Comparison of ENCODE assay signal across 9 mouse cellular contexts in genomic region chr10:105572301-105572700, GRCm38 (mm10). TPM values are rescaled to one million over a fixed set of nuclear protein-coding genes. Genes with fewer than 3 reads are reported as not detected.
A peak's percentile ranks its signal among the peaks of the same experiment; 100 is the strongest.
DNase-seq lines count a peak whose midpoint lies in the region; ATAC-seq lines count a peak whose summit lies in the region.
"Had no signal": no experiment of that assay in that cellular context is flagged by ENCODE, and none has a peak within 500 bp of the region (broad histone marks: within the 10 kb centered on the region; RNA-seq: fewer than 3 reads in every experiment).

No protein-coding gene starts in this region.

- no peak overlapping the region for H3K27ac ChIP-seq in kidney, embryonic 14.5 days (ENCODE audit: low read depth, low read length)
- no peak overlapping the region for H3K27ac ChIP-seq in forebrain, embryonic 10.5 days
- H3K27ac ChIP-seq in intestine, embryonic 16.5 days (ENCODE audit: low read length) = no peak overlapping the region
- H3K27ac ChIP-seq in neural tube, embryonic 12.5 days = no peak overlapping the region

- H3K4me2 ChIP-seq in kidney, embryonic 14.5 days (replicated peaks; ENCODE audit: low read depth, low read length) = peak overlapping the region; percentile 85
- peak overlapping the region; percentile 93 for H3K4me2 ChIP-seq in intestine, embryonic 16.5 days (ENCODE audit: low read depth, low read length)
- H3K4me2 ChIP-seq in neural tube, embryonic 12.5 days (replicated peaks) = peak overlapping the region; percentile 92

- H3K4me1 ChIP-seq in kidney, embryonic 14.5 days (ENCODE audit: control insufficient read depth, insufficient read depth, low read length) = peaks cover 12% of the 10 kb centered on the region
- H3K4me1 ChIP-seq in forebrain, embryonic 10.5 days = peaks cover 29% of the 10 kb centered on the region
- no peaks in the 10 kb centered on the region for H3K4me1 ChIP-seq in intestine, embryonic 16.5 days (ENCODE audit: control insufficient read depth, insufficient read depth, low read length)
- peaks cover 13% of the 10 kb centered on the region; the same call in 1 of the 2 replicates for H3K4me1 ChIP-seq in neural tube, embryonic 12.5 days

- no peaks in the 10 kb centered on the region for H3K9me3 ChIP-seq in kidney, embryonic 14.5 days (ENCODE audit: control insufficient read depth, low read length)
- H3K9me3 ChIP-seq in forebrain, embryonic 10.5 days = no peaks in the 10 kb centered on the region
- no peaks in the 10 kb centered on the region for H3K9me3 ChIP-seq in intestine, embryonic 16.5 days (ENCODE audit: control insufficient read depth, low read length)
- H3K9me3 ChIP-seq in neural tube, embryonic 12.5 days = no peaks in the 10 kb centered on the region

- peak overlapping the region; percentile 83 for H3K4me3 ChIP-seq in kidney, embryonic 14.5 days (ENCODE audit: low read length)
- peak overlapping the region; percentile 80 for H3K4me3 ChIP-seq in forebrain, embryonic 10.5 days
- peak overlapping the region; percentile 79 for H3K4me3 ChIP-seq in intestine, embryonic 16.5 days (ENCODE audit: low read length)
- peak overlapping the region; percentile 62 for H3K4me3 ChIP-seq in neural tube, embryonic 12.5 days

- ATAC-seq in kidney, embryonic 14.5 days (ENCODE audit: low FRiP score, low TSS enrichment) = no peak
- no peak for ATAC-seq in intestine, embryonic 16.5 days
- no peak for ATAC-seq in neural tube, embryonic 12.5 days (ENCODE audit: low FRiP score, low read depth)

- no peaks in the 10 kb centered on the region for H3K36me3 ChIP-seq in kidney, embryonic 14.5 days (ENCODE audit: control insufficient read depth, insufficient read depth, low read length)
- H3K36me3 ChIP-seq in forebrain, embryonic 10.5 days (replicated peaks) = no peaks in the 10 kb centered on the region
- no peaks in the 10 kb centered on the region for H3K36me3 ChIP-seq in intestine, embryonic 16.5 days (ENCODE audit: control insufficient read depth, insufficient read depth, low read length)
- H3K36me3 ChIP-seq in neural tube, embryonic 12.5 days = no peaks in the 10 kb centered on the region

- H3K9ac ChIP-seq in kidney, embryonic 14.5 days (ENCODE audit: low read depth, low read length) = peak overlapping the region; percentile 46; the same call in 1 of the 2 replicates
- H3K9ac ChIP-seq in intestine, embryonic 16.5 days (ENCODE audit: low read depth, low read length) = no peak overlapping the region
- no peak overlapping the region for H3K9ac ChIP-seq in neural tube, embryonic 12.5 days

- no peak for DNase-seq in kidney, postnatal 25 days
- no peak for DNase-seq in forebrain, embryonic 10.5 days (ENCODE audit: extremely low spot score, low spot score)
- DNase-seq in spleen, postnatal 10 days (ENCODE audit: low spot score in 2 of 2) = no peak
- DNase-seq in natural killer cell, adult 2 months (ENCODE audit: low spot score in 2 of 2) = no peak
- DNase-seq in left cerebral cortex, postnatal 4 days = no peak

- 31% methylated on average over 7 of the region's 7 CpGs for WGBS in kidney, embryonic 14.5 days
- 34% methylated on average over 7 of the region's 7 CpGs for WGBS in forebrain, embryonic 10.5 days
- 65% methylated on average over 7 of the region's 7 CpGs for WGBS in intestine, embryonic 16.5 days
- 34% methylated on average over 7 of the region's 7 CpGs for WGBS in neural tube, embryonic 12.5 days

- intact Hi-C loops in left cerebral cortex, postnatal 4 days (cut with DNase I) = loop anchor here (5.0 kb wide), 2 partner anchors 140 to 1790 kb away; no protein-coding TSS in a partner anchor

- no peaks in the 10 kb centered on the region for H3K27me3 ChIP-seq in kidney, embryonic 14.5 days (ENCODE audit: control insufficient read depth, insufficient read depth, low read length)
- peaks cover 50% of the 10 kb centered on the region for H3K27me3 ChIP-seq in forebrain, embryonic 10.5 days (ENCODE audit: poor library complexity, severe bottlenecking)
- no peaks in the 10 kb centered on the region for H3K27me3 ChIP-seq in intestine, embryonic 16.5 days (replicated peaks; ENCODE audit: control insufficient read depth, insufficient read depth, low read length)
- H3K27me3 ChIP-seq in neural tube, embryonic 12.5 days (replicated peaks) = no peaks in the 10 kb centered on the region

RNA-seq across cellular contexts. Expression of gene Tmtc2, which starts 1.9 kb away (rescaled TPM):
- polyA plus RNA-seq in kidney, embryonic 14.5 days (2014; fragmentation: Nextera tagmentation; extraction: Ambion mirVana) = 9.6 and 10.6 TPM in 2 replicates
- 4.2 and 4.8 TPM in 2 replicates for polyA plus RNA-seq in forebrain, embryonic 10.5 days (2016; fragmentation: Nextera tagmentation; extraction: Ambion mirVana)
- polyA plus RNA-seq in intestine, embryonic 16.5 days (2015; fragmentation: Nextera tagmentation; extraction: Ambion mirVana) = 5.4 and 5.8 TPM in 2 replicates
- 16.2 TPM in 2 replicates for polyA plus RNA-seq in neural tube, embryonic 12.5 days (2016; fragmentation: Nextera tagmentation; extraction: Ambion mirVana)
- total RNA-seq in left cerebral cortex, postnatal 4 days (2021) = 10 to 100 TPM; 12.9 to 14.0 TPM
- total RNA-seq: MEL had no signal
